Mouse (Mus musculus) testis, postnatal 10 days (tissue): ENCODE measurements around the gene Plcb2.

Source experiments
- DNase-seq: peaks from one replicate; pipeline ENCODE4 v3.0.0; 2021; ENCODE audit warnings: low spot score

The Plcb2 gene

DNA sequence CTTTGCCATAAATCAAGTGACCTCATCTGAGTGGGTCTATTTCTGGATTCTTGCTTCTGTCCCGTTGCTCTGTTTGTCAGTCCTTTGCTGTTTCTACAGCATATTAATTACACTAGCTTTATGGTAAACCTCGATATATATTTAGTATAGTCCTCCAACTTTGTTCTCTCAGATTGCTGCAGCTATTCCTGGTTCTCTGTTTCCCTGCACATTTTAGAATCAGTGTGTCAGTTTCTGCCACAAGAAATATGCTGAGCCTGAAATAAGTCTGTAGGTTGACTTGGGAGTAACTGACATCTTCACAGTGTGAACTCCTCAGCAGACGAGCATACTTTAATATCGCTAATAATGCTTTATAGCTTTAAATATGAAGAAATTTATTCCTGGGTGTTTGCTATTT, 43.1 kb downstream of the Plcb2 start:
- no peak for DNase-seq

DNA sequence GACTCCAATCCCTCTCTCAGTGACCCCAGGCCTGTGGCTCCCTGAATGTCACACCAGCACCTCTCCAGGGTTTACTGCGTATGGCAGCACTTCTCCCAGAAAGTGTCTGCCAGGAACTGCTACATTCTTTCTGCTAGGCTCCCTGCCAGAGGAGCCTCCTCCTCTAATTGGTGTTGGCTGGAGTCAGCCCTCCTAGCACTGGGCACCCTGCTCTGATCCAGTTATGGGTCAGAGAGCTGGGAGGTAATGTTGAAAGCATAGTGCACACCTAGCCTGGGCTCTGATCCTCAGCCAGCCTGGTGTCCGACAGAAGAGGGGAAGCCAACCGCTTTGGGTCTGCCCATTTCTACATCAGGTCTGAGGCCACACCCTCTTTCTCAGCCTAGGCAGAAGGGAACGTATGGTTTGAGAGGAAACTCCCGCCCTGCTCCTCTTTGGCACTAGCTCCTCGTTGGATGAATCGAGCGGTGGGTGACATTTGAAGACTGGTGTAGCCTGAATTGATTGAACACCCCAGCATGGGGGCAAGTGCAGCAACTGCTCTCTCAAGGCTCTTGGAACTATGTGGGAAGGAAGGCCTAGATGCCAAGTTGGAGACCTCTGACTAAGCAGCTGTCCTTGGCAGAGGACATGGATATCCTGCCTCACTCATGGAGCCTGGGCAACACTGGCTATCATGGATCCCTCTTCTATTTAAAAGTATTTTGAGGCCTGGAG, 45.5 kb downstream of the Plcb2 start:
- DNase-seq, result no peak

DNA sequence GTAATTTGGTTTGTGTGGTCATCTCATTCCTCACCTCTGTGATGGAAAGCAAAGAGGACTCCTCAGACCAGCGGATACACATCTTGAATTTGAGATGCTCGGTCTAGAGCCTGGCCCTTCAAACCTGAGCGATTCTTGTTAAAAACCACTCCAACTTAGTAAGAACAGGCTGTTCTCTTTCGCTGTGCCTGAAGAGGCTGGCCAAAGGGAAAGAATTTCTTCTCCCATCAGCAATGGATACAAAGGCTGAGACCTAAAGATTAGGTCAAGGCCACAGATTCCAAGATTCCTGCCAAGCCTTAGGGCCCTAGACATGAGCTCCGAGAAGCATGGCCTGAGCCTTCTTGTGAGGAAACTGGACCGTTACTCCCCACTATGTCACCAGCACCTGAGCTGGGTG, 47.3 kb downstream of the Plcb2 start:
- DNase-seq, result no peak

DNA sequence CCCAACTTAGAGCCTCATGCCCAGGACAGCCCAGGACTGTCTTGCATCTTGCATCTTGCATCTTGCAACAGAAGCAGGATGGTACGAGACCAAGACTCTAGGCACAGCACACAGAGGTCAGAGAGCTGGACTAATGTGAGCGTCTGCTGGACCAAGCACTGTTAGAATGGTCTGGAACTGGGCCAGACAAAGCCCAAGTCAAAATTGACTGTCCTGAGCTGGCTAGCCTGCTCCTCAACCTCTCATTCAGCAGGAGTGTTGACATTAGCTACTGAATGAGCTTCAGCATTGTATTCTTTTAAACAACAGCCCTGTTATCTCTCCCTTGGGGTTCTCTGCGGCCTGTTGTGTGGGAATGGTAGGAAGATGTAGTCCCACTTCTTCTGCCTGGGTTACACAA, 48.7 kb downstream of the Plcb2 start:
- no peak for DNase-seq

DNA sequence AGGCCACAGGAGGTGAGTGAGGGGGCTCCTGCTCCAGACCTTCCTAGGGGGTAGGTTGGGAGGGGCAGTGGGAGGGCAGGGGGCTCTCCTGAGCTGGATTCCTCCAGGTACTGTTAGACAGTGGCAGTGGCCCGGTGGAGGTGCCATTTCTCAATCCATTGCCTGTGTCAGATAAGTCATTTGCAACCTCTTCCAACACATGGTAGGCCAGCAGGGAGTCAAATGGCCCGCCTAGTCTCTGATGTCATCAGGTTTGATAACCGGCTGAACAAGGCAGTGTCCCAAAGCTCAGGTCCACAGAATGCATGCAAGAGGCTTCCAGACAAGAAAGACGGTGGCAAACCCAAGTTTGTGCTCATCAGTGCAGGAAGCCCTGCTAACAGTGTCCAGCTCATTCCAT, 50.4 kb downstream of the Plcb2 start:
- no peak for DNase-seq

DNA sequence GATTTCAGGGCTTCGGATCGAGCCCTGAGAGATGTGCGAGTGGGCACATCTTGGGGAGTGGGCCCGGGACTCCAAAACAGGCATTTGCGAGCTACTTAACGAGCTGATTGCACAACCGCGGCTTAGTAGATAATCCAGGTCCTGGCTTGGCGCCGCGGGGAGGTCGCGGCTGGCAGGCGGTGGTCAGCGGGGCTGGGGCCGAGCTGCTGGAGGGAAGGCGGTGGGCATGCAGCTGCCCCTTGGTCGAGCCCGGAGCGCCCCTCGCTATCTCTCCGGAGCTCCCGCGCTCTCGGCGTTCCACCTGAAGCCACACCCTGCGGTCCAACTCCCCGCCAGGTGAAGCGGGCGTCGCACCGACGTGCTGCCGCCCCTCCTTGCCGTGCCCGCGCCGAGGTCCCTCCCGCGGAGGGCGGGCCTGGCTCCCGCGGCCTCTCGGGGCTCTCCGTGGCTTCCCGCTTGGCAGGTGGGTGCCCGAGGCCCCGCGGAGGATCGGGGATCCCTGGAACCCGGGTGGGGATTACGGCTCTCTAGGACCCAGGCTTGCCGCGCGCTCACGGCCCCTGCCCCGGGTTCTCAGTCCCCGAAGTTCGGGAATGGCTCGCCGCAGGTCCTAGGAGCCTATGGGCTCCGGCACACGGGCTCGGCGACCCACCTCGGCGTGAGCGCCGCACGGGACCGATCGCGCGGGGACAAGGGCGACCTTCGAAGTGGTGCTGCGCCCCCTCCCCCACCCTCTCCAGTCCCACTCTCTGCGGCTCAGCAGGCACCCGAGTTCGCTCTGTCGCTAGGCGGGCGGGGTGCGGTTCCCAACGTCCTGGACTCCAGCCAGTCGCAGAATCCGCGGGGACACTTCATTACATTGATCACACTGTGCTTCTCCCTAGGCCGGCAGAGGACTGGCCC, 51.1 kb downstream of the Plcb2 start:
- peak; percentile 75 for DNase-seq

DNA sequence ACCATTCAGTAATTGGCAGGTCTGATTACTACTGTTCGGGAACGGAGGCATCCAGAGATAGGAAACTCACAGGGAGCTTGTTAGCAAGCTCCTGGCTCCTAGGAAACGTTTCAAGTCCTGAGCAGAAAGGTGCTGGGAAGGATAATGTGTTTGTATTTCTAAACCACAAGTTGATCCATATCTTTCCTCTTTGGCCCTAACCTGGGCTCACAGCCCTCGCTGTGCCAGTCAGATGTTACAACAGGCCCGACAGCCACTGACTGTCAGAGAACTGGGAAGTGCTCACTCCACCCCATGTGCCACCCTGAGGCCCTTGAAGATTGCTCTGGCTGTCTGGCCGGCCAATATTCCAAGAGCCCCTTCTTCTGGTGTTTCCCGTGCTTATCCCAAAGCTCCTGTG, 53.7 kb downstream of the Plcb2 start:
- DNase-seq, result no peak

DNA sequence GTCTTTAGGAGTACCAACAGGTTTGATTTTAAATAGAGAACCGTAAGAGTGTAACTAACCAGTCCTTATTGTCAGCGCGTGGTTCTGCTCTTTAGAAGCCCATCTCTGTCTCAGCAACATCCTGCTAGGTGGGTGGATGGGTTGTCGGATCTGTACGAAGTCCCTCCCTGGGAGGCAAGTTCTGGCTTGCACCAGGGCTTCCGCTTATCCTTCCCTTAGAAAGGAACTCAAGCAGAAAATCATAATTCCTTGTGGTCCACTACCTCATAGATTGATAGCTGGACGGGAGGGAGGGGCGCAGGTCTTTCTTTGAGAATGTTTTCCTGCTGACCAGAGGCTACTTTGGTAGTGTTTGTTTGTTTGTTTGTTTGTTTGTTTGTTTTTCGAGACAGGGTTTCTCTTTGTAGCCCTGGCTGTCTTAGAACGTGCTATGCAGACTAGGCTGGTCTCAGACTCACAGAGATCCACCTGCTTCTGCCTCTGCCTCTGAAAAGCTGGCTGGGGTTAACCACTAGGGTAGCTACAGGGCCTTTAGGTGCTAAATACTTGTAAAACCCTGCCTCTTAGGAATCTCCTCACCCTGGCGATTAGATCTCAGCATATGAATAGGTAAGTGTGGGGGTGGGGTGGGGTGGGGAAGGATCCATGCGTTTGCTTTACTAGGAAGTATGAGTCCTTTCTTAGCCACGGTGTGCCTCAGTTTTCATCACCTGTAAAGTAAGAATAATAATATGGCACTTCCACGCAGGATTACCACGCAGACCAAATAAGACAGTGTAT, 54.4 kb downstream of the Plcb2 start:
- no peak for DNase-seq

DNA sequence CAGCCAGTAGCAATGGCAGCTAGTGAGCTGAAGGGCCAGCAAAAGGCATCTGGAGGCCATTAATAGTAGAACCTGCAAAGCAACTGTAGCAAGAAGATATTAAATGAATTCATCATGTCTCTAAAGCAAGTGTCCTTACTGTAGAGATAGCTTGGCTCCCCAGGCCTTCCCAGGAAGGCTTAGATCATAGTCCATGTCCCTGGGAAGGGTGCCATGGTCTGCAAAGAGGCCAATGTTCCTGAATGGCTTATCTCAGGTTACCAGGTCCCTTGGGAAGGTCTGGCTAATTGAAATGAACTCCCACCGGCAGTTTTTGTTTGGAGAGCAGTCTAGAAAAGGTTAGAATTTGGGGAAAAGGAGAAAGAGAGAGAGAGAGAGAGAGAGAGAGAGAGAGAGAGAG, 56.5 kb downstream of the Plcb2 start:
- DNase-seq, result no peak

DNA sequence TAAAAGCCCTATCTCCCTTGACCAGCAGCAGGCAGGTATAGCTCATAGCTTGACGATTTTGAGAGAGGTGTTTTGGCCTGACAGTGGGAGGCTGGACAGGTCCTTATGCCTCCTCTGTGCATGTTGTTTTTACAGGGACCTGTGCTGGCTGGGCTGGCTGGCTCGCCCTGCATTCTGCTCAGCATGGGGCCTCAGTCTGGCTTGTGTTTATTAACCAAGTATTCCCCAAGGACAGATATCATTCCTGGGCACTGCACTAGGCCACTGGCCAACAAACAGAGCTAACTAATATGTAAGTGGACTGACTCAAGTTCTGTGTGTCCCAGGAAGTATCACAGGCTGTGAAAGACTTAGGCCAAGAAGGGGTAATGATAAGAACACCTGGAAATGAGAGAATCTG, 58.5 kb downstream of the Plcb2 start:
- DNase-seq, result no peak

DNA sequence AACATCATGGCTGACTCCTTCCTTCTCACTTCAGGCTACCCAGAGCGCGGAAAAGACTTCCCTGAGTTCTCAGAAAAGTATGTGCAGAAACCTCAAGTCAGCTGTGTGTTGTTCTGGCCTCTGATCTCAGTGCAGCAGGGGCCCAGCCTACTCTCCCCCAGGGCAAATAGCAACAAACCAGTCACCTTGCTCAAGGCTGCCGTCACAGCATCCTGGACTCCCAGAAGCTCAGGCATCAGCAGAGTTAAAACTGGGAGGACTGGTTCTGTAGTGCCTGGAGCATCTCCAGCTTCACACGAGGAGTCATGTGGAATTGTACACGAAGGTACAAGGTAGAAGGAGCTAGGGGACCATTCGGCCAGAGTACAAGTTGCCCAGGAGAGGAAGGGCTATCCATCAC, 59.0 kb downstream of the Plcb2 start:
- DNase-seq, result no peak

DNA sequence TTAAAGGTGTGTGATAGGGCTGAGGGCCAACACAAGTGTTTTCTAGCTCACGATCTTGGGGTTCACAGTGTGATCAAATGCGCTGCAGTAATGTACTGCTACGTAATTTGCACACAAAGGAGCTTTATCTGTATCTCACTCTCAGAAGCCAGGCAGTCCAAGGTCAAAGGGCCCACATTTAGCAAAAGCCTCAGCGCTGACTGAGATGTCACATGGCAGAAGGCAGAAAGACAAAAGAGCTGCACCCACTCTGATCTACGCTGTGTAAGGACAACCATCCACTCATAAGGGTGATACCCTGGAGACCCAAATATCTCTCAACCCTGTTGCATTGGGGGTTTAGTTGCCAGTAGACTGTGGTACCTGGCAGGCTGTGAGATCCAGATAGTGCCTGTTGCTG, 61.1 kb downstream of the Plcb2 start:
- no peak for DNase-seq

DNA sequence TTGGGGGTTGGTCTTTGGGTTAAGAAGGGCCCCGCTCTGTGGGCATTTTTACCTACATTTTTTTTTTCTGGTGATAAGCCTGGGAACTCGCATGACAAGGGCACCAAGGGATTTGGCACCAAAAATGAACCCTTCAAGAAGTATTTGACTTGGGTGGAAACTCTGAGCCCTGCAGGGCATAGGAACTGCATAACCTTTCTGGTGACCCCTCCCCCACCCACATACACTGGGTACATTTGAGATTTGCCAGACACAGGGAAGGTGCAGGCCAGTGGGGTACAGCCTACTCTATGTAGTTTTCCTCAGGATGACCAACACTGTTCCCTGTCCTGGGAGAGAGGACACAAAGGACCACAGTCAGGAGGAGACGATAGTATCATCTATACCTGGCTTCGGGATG, 62.6 kb downstream of the Plcb2 start:
- no peak for DNase-seq

DNA sequence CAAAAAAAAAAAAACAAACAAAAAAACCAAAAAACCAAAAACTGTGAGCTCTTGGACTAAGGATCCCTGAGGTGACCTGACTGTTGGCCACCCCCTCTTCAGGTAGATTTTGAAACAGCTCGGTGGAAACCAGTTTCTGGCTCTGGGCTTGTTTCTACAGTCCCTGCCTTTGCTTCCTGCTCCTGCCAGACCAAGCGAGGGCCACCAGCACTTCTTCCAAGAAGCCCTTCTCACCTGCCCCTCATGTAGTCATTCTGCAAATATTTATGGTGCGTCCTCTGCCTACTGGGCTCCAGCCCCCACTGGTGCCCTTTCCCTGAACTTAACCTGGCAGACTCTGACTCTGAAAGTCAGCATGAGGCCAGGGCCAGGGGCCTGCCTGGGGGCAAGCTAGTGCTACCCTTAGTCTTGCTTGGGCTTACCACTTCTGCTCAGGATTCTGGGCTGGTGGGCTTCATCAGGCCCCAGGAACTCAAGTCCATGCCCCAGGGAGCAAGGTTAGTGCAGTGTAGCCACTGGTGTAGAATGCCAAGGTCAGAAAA, 63.2 kb downstream of the Plcb2 start:
- no peak for DNase-seq

DNA sequence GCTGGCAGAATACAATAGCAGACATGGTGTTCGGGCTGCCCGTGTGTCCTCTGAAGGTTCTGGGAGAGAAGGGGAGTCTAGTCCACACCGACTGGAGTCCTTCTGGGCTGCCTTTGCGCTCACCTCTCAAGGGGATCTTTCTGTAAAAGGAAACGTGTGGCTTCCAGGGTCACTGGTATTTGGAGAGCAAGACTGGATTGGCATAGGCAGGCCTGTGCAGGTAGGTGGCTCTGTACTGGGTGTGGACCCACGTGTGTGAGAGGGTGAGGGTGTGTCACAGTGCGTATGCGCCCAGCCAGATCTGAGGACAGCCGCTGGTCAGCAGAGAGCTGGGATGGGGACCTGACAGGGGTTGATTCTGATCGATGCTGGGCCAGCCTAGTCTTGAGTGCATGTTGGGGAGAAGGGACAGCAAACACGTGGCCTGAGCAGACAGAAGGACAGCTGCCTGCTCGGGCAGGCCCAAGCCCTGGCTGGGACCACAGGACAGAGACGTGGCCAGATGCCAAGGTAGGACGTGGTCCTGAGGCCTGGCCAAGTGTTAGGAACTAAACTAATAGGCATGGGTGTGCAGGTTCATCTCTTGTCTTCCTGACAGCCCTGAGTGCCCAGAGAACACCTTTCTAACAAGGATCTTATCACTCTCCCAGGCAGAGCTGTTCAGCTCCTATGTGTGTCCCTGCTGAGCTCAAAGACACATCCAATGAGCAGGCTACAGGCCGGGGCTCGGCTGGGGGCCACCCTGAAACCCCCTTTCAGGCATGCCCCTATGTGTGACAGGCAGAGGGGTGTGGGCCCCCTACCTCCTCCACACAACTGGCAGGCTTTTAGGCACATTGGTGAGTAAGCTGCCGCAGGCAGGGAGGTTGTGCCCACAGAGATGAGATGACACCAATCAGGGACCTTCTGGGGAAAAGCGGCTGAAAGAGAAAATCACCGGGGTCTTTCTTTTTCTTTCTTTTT, 64.2 kb downstream of the Plcb2 start:
- peak; percentile 64 for DNase-seq

DNA sequence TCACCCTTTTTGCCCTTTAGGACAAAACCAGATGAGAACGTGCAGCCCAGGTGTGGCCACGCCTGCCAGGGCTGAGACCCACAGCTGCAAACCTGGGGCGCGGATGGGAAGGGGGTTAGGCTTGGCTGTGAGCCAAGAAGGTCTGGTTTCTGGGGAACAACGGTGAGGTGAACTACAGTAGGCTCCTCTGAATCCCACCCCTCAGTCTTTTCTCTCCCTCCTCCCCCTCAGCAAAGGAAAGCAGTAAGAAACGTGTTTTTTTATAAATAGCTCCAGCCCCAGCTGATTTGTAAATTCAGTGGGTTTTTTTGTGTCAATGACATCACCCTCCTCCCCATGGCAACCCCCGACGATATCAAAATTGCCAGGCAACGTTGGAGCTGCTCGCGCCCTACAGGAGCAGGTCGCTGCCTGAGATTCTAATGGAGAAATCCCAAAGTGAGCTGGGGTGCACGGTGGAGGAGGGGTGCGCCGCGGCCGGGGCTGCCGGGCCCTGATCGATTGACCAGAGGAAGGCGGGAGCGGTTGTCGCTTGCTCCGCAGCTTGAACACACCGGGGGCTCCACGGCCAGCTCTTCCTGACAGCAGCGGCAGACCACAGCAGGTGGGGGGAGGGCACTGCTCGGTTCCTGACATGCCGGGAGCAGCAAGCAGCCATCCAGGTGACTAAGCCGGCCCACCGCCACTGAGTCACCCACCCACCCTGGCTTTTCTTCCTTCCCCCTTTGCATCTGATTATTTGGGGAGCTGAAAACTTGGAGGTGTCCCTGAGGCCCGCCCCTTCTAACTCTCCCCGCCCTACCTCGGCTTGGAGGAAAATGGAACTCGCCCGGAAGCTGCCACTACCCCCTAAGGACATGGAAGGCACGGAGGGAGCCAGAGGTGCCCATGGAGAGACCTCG, 65.1 kb downstream of the Plcb2 start, which contains the start of gene Pak6:
Pak6 (plus strand) TSS at position 402 of the 902 bp plus-strand sequence.
- DNase-seq, result peak; percentile 60

DNA sequence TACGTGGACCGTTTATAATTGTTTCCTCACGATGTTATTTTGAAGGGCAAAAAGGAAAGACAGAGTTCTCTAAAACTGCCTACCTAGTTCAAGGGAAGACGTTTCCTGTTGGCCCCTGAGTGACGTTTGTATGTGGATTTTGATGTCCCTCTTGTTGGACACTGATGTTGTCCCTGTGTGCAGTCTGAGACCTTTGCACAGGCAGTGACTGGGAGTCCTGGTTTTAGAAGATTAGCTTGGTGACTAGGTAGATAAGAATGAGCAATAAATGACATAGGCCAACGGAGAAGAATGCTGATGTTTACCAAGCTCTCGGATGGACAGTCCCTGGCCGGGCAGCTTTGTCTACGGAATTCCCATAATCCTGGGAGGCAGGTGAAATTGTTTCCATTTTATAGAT, 66.3 kb downstream of the Plcb2 start:
- no peak for DNase-seq

DNA sequence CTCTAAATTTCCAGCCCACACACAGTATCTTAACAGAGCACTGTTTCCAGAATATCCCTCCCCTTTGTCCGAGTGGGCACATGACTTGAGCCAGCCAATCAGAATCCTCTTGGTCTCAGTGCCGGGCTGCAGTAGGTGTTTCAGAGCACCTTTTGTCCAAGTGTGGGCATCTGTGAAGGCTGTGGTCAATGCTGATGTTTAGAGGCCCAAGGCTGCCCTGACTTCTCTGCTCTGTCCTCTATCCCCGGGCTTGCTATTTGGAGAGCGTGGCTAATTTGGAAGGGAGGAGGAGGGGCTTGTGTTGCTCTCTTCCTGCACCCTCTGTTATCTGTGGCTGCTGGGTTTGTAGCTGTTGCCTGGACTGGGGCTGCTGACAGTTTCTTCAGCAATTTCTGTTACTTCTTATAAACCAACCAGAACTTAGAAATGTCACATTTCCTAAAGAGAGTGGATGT, 68.2 kb downstream of the Plcb2 start:
- DNase-seq, result peak; percentile 71

DNA sequence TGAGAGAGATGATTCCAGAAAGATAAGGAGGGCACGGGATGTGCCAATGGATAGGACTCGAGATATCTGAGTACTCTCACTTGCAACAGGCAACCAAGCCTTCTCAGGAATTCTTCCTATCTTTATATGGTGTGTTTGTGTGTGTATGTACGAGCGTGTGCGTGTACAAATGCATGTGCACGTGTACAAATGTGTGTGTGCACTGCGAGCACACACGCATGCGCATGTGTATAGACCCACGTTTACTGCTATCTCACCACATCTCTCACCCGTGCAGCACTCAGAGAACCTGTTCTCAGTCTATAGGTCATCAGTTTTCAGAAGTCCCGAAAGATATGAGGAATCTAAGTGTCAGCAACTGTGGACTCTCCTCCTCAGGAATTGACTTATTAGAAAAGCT, 68.7 kb downstream of the Plcb2 start:
- DNase-seq, result no peak

DNA sequence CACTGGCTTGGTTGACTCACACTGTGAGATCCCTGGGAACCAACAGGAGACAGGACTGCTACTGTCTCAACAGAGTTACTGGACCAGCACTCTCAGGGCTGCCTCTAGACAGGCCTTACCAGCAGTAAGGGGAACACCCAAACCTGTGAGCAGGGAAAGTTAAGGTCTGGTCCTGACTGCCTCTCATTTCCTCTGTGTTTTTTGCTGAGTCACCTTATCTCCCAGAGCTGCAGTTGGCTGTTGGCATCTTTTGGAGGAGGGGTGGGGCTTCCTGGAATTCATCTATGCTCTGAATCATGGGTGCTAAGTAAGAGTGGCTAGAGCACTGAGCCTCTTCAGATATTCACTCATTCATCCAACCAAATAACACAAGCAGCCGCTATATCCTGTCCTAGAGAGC, 69.2 kb downstream of the Plcb2 start:
- DNase-seq, result no peak
